Mouse (Mus musculus) lung, embryonic 15.5 days (tissue): ENCODE measurements around the gene Aldh3b2. TPM values are rescaled to one million over a fixed set of nuclear protein-coding genes. Genes with fewer than 3 reads are reported as not detected.
A peak's percentile ranks its signal among the peaks of the same experiment; 100 is the strongest.

Source experiments
- ATAC-seq: fragments of 200-750 bp; cut with Nextera tagmentation; 2 replicates; pipeline ENCODE4 v1.8.0; 2017; ENCODE audit warnings: moderate number of reproducible peaks, borderline replicate concordance; ENCODE audit not compliant: low FRiP score, low TSS enrichment; ENCODE audit errors: extremely low read depth
- H3K27ac ChIP-seq: fragments of 300-500 bp; sonication (generic); 2 replicates; pipeline ENCODE4 v1.5.1; 2015; ENCODE audit warnings: moderate library complexity, mild to moderate bottlenecking, inconsistent platforms
- H3K27me3 ChIP-seq: fragments of 300-500 bp; sonication (generic); 2 replicates; pipeline ENCODE4 v1.6.1; 2015; ENCODE audit warnings: inconsistent platforms
- H3K36me3 ChIP-seq: fragments of 300-500 bp; sonication (generic); 2 replicates; pipeline ENCODE4 v1.6.1; 2015; ENCODE audit warnings: inconsistent platforms
- H3K4me1 ChIP-seq: fragments of 300-500 bp; sonication (generic); 2 replicates; pipeline ENCODE4 v1.6.1; 2015; ENCODE audit warnings: inconsistent platforms
- H3K4me2 ChIP-seq: fragments of 300-500 bp; sonication (generic); 2 replicates; pipeline ENCODE4 v1.6.1; 2015; ENCODE audit warnings: inconsistent platforms, mild to moderate bottlenecking, moderate library complexity
- H3K4me3 ChIP-seq: fragments of 300-500 bp; sonication (generic); 2 replicates; pipeline ENCODE4 v1.5.1; 2015; ENCODE audit warnings: mild to moderate bottlenecking, inconsistent platforms
- H3K9ac ChIP-seq: fragments of 300-500 bp; sonication (generic); 2 replicates; pipeline ENCODE4 v1.6.1; 2015; ENCODE audit warnings: inconsistent platforms
- H3K9me3 ChIP-seq: fragments of 300-500 bp; sonication (generic); 2 replicates; pipeline ENCODE4 v1.6.1; 2016; ENCODE audit warnings: inconsistent platforms
- WGBS: fragments of 180-500 bp; shearing (Covaris S2); methylation state at CpG from one replicate; pipeline ENCODE4 v1.1.7; 2015; 5-methylcytosine and 5-hydroxymethylcytosine counted together
- polyA plus RNA-seq: library from polyadenylated mRNA; unstranded; fragments of >200 nt; fragmentation: Nextera tagmentation; extraction: Ambion mirVana; gene quantifications from 2 replicates; pipeline ENCODE4 v1.2.1, GENCODE M21; 2015

Aldh3b2 gene
- polyA plus RNA-seq, 1 experiment from 2014 or later = 1.5 TPM

DNA sequence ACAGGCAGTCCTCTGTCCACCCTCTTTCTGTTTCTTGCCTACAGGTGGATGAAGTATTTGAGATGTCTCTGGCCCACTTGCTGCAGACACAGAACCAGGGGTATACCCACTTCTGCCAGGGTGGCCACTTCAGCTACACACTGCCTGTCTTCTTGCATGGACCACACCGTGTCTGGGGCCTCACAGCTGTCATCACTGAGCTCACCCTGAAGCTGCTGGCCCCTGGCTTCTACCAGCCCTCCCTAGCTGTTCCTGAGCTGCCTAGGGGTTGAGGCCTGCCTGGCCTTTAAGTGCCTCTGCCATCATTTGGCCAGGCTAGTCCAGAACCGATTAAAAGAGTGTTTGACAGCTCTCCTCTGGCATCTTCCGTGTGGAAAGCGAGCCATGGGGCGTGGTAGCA, 29.6 kb downstream of the Aldh3b2 start:
- H3K27ac ChIP-seq = no peak overlapping the region
- WGBS = 75% methylated on average over 5 of the region's 5 CpGs
- H3K4me1 ChIP-seq = peaks cover 16% of the 10 kb centered on the region
- H3K9ac ChIP-seq = 0 out of 2 replicates have a peak overlapping the region, but pooled peaks have one; percentile 92
- peak overlapping the region; percentile 95; the same call in 1 of the 2 replicates for H3K4me2 ChIP-seq
- H3K27me3 ChIP-seq = no peaks in the 10 kb centered on the region
- H3K9me3 ChIP-seq = no peaks in the 10 kb centered on the region
- ATAC-seq = no peak
- H3K4me3 ChIP-seq = no peak overlapping the region
- H3K36me3 ChIP-seq = peaks cover 10% of the 10 kb centered on the region

DNA sequence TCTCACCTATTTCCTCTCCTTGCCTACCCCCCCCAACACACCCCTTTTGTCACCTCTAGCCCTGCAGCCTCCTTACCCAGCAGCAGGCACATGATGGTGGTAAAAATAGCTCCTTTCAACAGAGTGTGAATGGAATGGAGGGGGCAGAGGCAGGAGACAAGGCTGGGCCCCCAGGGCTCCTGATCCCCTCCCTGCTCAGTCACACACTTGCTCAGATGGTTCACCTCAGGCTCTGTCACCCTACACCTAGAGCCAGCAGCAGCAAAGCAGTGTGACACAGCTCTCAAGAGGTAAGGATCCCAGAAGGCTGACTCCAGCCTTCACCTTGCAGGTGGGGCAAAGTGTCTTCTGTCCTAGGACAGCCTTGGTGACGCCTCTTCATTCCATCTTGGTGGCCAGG, 31.0 kb downstream of the Aldh3b2 start, which contains the start of gene Doc2g:
Gene Doc2g (plus strand): TSS at position 202 of the 400 bp plus-strand sequence.
- H3K4me3 ChIP-seq = no peak within 1 kb of the TSS
- H3K9me3 ChIP-seq = no peaks in the 10 kb centered on the region
- H3K9ac ChIP-seq = no peak within 1 kb of the TSS
- no peak for ATAC-seq
- no peak within 1 kb of the TSS for H3K27ac ChIP-seq
- H3K4me1 ChIP-seq = peaks cover 16% of the 10 kb centered on the region
- H3K4me2 ChIP-seq = no peak within 1 kb of the TSS
- 56% methylated on average over 1 of the region's 1 CpGs for WGBS
- no peaks in the 10 kb centered on the region for H3K27me3 ChIP-seq
- peaks cover 24% of the 10 kb centered on the region for H3K36me3 ChIP-seq

DNA sequence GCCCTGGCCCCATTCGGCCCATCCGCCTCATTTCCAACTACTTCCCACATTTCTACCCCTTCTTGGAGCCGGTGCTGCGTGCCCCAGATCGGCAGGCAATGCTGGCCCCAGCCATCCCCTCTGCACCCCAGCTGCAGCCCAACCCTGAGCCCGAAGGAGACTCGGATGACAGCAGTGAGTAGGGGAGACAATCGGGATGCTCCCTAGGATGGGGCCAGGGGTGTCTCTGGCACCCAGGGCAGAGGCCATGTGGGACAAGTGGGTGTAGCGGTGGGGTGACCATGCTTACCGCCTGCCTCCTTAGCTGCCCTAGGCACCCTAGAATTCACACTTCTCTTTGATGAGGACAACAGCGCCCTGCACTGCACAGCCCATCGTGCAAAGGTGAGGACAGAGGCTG, 31.5 kb downstream of the Aldh3b2 start:
- 72% methylated on average over 12 of the region's 12 CpGs for WGBS
- no peak overlapping the region for H3K4me3 ChIP-seq
- H3K9ac ChIP-seq = no peak overlapping the region
- no peak overlapping the region for H3K27ac ChIP-seq
- H3K36me3 ChIP-seq = peaks cover 29% of the 10 kb centered on the region
- peaks cover 16% of the 10 kb centered on the region for H3K4me1 ChIP-seq
- H3K4me2 ChIP-seq = no peak overlapping the region
- no peak for ATAC-seq
- H3K9me3 ChIP-seq = no peaks in the 10 kb centered on the region
- no peaks in the 10 kb centered on the region for H3K27me3 ChIP-seq

DNA sequence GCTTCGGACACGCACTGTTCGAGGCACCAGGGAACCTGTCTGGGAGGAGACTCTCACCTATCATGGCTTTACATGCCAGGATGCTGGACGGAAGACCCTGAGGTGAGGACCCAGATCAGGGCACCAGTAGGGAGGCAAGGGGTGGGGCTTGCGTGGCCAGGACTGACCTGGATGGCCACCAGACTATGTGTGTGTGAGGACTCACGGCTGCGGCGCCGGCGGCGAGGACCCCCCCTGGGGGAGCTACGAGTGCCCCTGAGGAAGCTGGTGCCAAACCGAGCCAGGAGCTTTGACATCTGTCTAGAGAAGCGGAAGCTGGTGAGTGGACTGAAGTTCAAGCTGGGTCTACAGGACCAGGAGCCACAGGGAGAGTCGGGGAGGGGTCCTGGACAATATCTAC, 32.2 kb downstream of the Aldh3b2 start:
- H3K36me3 ChIP-seq = peaks cover 32% of the 10 kb centered on the region
- no peak for ATAC-seq
- no peaks in the 10 kb centered on the region for H3K27me3 ChIP-seq
- no peak overlapping the region for H3K4me3 ChIP-seq
- no peak overlapping the region for H3K4me2 ChIP-seq
- no peak overlapping the region for H3K9ac ChIP-seq
- no peaks in the 10 kb centered on the region for H3K9me3 ChIP-seq
- peaks cover 14% of the 10 kb centered on the region for H3K4me1 ChIP-seq
- H3K27ac ChIP-seq = no peak overlapping the region
- 79% methylated on average over 15 of the region's 15 CpGs for WGBS

DNA sequence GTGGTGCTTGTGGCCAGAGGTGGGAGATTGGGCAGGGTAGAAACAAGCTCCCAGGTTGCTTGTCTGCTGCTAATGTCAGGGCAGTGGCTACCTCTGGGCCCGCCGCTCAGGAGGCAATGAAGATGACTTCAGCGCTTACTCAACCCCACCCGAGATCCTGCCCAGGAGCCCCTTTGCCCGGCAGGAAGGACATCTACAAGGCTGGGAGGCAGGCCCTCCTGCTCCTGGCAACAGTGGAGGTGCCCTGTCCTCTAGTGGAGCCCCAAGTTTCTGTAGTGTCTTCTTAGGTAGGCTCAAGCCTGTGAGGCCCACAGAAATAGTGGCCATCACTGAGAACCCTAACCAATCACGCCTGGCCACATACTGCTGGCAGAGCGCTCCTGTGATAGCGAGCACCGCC, 33.0 kb downstream of the Aldh3b2 start:
- H3K9ac ChIP-seq = no peak overlapping the region
- H3K4me1 ChIP-seq = peaks cover 8% of the 10 kb centered on the region
- no peaks in the 10 kb centered on the region for H3K9me3 ChIP-seq
- H3K27me3 ChIP-seq = no peaks in the 10 kb centered on the region
- no peak for ATAC-seq
- H3K36me3 ChIP-seq = peaks cover 39% of the 10 kb centered on the region
- H3K4me3 ChIP-seq = no peak overlapping the region
- H3K27ac ChIP-seq = no peak overlapping the region
- WGBS = 85% methylated on average over 9 of the region's 9 CpGs
- no peak overlapping the region for H3K4me2 ChIP-seq

DNA sequence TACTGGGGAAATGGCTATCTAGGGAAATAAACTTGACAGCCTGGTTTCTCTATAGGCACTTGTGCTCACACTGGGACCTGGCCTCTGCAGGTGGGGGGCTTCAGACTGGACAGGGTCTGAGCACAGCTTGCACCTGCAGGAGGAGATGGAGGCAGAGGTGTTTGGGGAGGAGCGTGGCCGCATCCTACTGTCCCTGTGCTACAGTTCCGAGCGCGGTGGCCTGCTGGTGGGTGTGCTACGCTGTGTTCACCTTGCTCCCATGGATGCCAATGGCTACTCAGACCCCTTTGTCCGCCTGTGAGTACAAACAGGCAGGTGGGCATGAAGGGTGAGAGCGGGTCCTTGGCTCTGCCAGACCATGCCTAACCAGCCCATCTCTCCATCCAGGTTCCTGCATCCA, 33.8 kb downstream of the Aldh3b2 start:
- Histone ChIP-seq H3K9ac (no peak overlapping the region), H3K4me2 (no peak overlapping the region), H3K27me3 (no peaks in the 10 kb centered on the region), H3K36me3 (peaks cover 44% of the 10 kb centered on the region), H3K27ac (no peak overlapping the region), H3K4me3 (no peak overlapping the region), H3K4me1 (peaks cover 6% of the 10 kb centered on the region), H3K9me3 (no peaks in the 10 kb centered on the region)
- ATAC-seq = no peak
- 93% methylated on average over 8 of the region's 8 CpGs for WGBS

DNA sequence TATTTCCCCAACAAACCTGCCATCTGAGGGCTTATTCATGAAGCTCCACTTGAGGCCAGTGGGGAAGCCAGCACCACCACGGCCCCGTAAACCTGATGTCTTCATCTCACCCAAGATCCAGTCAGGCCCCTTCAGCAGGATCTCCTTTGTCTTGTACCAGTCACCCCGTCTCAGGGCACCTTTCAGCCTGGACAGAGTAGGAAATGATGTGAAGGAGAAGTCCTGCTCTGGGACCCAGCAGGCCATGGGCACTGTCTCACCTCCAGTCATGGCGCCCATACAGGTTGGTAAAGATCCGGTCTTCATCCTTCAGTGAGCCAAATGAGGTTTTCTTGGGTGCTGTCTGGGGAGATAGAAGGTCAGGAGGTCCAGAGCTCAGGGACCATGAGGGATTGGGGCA, 39.0 kb downstream of the Aldh3b2 start:
- Histone ChIP-seq H3K27ac (no peak overlapping the region), H3K9me3 (no peaks in the 10 kb centered on the region), H3K4me1 (peaks cover 11% of the 10 kb centered on the region), H3K27me3 (no peaks in the 10 kb centered on the region), H3K36me3 (peaks cover 42% of the 10 kb centered on the region), H3K4me2 (no peak overlapping the region), H3K9ac (no peak overlapping the region), H3K4me3 (0 out of 2 replicates have a peak overlapping the region, but pooled peaks have one; percentile 11)
- ATAC-seq = no peak
- 90% methylated on average over 5 of the region's 5 CpGs for WGBS

DNA sequence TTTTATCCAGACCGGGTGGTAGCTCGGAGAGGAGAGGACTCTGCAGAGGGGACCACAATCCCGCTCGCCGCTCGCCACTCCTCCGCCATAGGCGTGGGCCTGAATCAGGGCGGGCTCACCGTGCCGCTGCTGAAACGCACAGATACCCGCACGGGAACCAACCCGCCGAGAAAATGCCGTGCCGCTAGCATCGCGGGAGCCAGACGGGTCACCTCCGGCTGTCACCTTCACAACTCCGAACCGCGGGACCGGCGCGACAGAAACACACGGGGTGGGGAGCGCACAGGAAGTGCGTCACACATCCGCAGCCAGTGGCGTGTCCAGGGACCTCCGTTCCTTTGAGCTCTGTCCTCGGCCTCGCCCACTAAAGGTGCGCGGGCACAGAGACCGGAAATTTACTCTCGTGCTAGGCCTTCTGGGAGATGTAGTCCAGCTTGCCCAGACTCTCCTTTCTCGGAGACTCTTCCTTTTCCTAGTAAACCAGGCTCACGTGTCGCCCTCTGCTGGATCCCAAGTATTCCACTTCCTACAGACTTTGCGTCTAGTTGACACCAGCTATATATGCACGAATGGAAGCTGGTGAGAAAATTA, 40.4 kb downstream of the Aldh3b2 start, which contains the start of gene Ndufv1:
Gene Ndufv1 (minus strand): TSS at position 375 of the 591 bp plus-strand sequence.
- peak within 1 kb of the TSS; percentile 21; the same call in 1 of the 2 replicates for H3K27ac ChIP-seq
- H3K4me3 ChIP-seq = peak within 1 kb of the TSS; percentile 62
- peaks cover 28% of the 10 kb centered on the region for H3K36me3 ChIP-seq
- H3K27me3 ChIP-seq = no peaks in the 10 kb centered on the region
- ATAC-seq = peak; percentile 99
- H3K4me1 ChIP-seq = peaks cover 11% of the 10 kb centered on the region
- under 1% methylated on average over 45 of the region's 45 CpGs for WGBS
- H3K4me2 ChIP-seq = peak within 1 kb of the TSS; percentile 65
- peak within 1 kb of the TSS; percentile 57 for H3K9ac ChIP-seq
- H3K9me3 ChIP-seq = no peaks in the 10 kb centered on the region

DNA sequence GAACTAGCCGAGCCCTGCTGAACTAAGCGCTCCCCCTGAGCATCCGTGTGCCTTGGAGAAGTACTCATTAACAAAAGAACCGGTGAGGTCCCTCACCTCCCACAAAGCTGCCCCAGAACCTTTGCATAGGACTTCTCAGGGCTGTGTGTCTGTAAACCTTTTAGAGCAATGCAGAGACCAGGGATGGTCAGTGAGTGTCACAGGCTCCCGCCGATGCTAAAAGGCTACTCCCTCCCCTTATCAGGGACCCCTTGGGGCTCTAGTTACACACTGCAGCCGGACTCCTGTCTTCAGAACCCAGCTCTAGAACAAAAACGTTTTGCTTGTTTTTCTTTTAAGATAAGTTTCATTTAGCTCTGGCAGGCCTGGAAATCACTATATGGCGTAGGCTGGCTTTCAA, 40.9 kb downstream of the Aldh3b2 start:
- H3K4me3 ChIP-seq = peak overlapping the region; percentile 62
- peaks cover 11% of the 10 kb centered on the region for H3K4me1 ChIP-seq
- no peaks in the 10 kb centered on the region for H3K27me3 ChIP-seq
- ATAC-seq = peak; percentile 21; the same call in 1 of the 2 replicates
- peak overlapping the region; percentile 57 for H3K4me2 ChIP-seq
- H3K27ac ChIP-seq = no peak overlapping the region
- H3K36me3 ChIP-seq = peaks cover 22% of the 10 kb centered on the region
- H3K9me3 ChIP-seq = no peaks in the 10 kb centered on the region
- 11% methylated on average over 9 of the region's 9 CpGs for WGBS
- peak overlapping the region; percentile 39 for H3K9ac ChIP-seq

DNA sequence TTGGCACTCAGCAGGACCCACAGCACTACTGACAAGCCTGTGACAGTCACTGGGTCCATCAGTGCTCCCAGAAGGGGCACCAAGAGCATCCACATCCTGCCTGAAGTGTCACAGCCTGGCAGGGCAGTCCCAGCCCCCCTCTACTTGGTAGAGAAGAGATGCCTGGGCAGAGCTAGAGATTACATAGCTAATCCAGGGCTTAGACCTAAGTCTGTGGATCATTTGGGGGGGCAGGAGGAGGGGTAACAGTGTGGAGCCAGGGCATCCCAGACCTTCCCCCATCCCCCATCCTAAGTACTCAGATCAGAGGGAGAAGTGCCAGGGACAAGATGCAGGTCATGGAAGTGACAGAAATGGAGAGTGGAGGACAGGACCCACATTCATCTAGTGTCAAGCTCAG, 42.7 kb downstream of the Aldh3b2 start:
- H3K36me3 ChIP-seq = peaks cover 9% of the 10 kb centered on the region
- no peak overlapping the region for H3K9ac ChIP-seq

DNA sequence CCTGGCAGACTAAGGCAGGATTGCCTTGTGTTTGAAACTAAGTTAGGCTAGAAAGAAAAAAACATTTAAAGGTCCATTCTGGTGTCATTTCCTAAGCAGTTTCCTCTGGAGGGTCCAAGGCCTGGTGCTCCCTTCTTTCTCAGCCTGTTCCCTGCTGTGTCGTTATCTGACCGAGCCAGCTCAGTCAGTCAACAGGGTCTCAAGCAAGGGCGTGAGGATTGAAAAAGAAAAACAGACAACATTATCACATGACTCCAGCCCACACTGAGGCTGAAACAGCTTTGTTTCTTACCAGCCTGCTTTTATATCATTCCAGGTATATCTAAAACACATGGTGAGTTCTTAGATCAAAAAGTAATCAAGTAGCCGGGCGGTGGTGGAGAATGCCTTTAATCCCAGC, 43.5 kb downstream of the Aldh3b2 start:
- peaks cover 15% of the 10 kb centered on the region for H3K4me1 ChIP-seq
- H3K4me3 ChIP-seq = no peak overlapping the region
- H3K27me3 ChIP-seq = no peaks in the 10 kb centered on the region
- WGBS = 53% methylated on average over 5 of the region's 5 CpGs
- peaks cover 4% of the 10 kb centered on the region; the same call in 1 of the 2 replicates for H3K36me3 ChIP-seq
- H3K27ac ChIP-seq = no peak overlapping the region
- H3K9me3 ChIP-seq = no peaks in the 10 kb centered on the region
- no peak overlapping the region for H3K9ac ChIP-seq
- no peak for ATAC-seq
- H3K4me2 ChIP-seq = no peak overlapping the region

More for the DNA sequence above, 42.7 kb downstream of the Aldh3b2 start:
- H3K27ac ChIP-seq = no peak overlapping the region
- H3K4me3 ChIP-seq = no peak overlapping the region
- peaks cover 15% of the 10 kb centered on the region for H3K4me1 ChIP-seq
- no peak for ATAC-seq
- no peaks in the 10 kb centered on the region for H3K9me3 ChIP-seq
- H3K4me2 ChIP-seq = no peak overlapping the region
- H3K27me3 ChIP-seq = no peaks in the 10 kb centered on the region

DNA sequence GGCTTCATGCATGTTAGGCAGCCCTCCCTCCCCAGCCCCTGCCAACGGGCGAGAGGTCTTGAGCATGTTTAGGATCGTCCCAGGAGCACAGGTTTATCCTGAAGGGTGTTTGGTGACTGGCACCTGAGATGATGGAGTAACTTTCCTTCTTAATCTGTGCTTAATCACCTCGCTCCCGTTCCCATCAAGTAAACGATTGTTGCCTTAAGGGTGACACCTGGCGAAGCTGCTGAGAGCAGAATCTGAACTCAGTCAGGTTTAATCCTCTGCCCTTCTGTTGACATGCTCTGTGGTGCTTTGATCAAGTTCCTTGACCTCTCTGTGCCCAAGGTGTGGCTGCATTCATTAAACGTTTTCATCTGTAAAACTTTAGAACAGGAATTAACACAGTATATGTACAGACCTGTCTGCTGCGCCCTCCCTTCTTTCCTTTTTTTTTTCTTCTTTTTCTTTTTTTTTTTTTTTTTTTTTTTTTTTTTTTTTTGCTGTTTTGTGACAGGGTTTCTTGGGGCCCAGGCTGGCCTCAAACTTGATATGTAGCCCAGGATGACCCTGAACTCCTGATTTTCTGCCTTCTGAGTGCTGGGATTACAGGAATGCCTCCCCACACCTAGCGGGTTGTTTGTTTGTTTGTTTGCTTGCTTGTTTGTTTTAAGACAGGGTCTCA, 45.9 kb downstream of the Aldh3b2 start:
- 40% methylated on average over 10 of the region's 10 CpGs for WGBS
- Histone ChIP-seq H3K36me3 (no peaks in the 10 kb centered on the region), H3K27ac (no peak overlapping the region), H3K27me3 (no peaks in the 10 kb centered on the region), H3K9me3 (no peaks in the 10 kb centered on the region), H3K9ac (no peak overlapping the region), H3K4me1 (peaks cover 5% of the 10 kb centered on the region; the same call in 1 of the 2 replicates), H3K4me2 (no peak overlapping the region), H3K4me3 (no peak overlapping the region)
- no peak for ATAC-seq
